Mouse (Mus musculus): ENCODE measurements around the gene Tbc1d8b. TPM values are rescaled to one million over a fixed set of nuclear protein-coding genes. Genes with fewer than 3 reads are reported as not detected.
A peak's percentile ranks its signal among the peaks of the same experiment; 100 is the strongest.
"Not testable (repeated sequence)": the region's sequence is repeated elsewhere in the genome, so short reads cannot be mapped to it uniquely, and the experiment has no call there.

Tbc1d8b gene
- polyA plus RNA-seq, 1 experiment from 2014 or later = 0.44 TPM

DNA sequence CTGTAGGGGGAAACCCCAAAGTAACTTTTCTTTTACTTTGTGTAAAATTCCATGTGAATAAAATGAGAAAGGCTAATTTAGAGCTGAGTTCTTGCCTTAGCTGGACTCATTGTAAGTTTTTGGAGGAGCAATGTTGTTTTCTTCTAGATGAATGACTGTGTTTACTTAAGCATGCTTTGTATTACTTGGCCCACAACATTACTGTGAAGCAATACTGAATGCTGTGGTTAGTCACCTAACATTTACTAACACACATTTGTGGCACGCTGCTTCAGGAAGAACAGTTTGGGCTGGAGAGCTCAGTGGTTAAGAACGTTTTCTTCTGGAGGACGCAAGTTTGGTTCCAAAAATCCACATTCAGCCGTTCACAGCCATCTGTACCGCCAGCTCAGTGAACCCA is 52.3 kb downstream of the Tbc1d8b start:
- Histone ChIP-seq H3K9me3 (no peaks in the 10 kb centered on the region), H3K4me2 (no peak overlapping the region), H3K36me3 (no peaks in the 10 kb centered on the region), H3K9ac (no peak overlapping the region), H3K4me1 (replicated peaks) (no peaks in the 10 kb centered on the region), H3K4me3 (no peak overlapping the region), H3K27ac (replicated peaks) (no peak overlapping the region), H3K27me3 (peaks cover under 1% of the 10 kb centered on the region; the same call in 1 of the 2 replicates)
- 81% methylated on average over 5 of the region's 5 CpGs for WGBS
- ATAC-seq (ENCODE audit: low FRiP score, low read depth) = no peak

- no peaks in the 10 kb centered on the region for H3K36me3 ChIP-seq
- no peaks in the 10 kb centered on the region for H3K9me3 ChIP-seq
- no peak for ATAC-seq (ENCODE audit: low FRiP score, low read depth)
- no peak overlapping the region for H3K4me2 ChIP-seq
- no peak overlapping the region for H3K4me3 ChIP-seq
- H3K27ac ChIP-seq (replicated peaks) = no peak overlapping the region
- H3K9ac ChIP-seq = no peak overlapping the region
- H3K27me3 ChIP-seq = no peaks in the 10 kb centered on the region
- H3K4me1 ChIP-seq (replicated peaks) = no peaks in the 10 kb centered on the region
- 0% methylated on average over 1 of the region's 1 CpGs for WGBS
These were observed 67.1 kb downstream of the Tbc1d8b start for GRCm38 (mm10) chrX:139751855-139752254.

DNA sequence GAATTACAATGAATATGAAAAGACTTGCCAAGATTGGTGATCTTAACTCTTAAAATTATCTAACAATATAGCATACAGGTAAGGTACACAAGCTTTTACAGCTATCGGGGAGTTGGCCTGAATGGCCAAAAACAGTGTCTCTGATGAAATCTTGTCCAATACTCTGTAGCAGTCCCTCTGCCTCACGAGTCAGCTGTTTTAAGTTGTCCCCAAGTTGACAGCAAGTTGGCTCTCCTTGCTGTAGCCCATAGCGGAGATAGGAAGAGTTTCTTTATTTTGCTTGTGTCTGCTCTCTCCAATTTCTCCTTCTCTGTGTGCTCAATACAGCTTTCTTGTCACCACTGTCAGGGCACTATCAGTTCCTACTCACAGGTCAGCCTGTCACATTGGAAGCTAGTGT is 73.8 kb downstream of the Tbc1d8b start:
- not testable (repeated sequence) for H3K9me3 ChIP-seq; H3K4me2 ChIP-seq; H3K9ac ChIP-seq; H3K36me3 ChIP-seq; H3K4me3 ChIP-seq; H3K4me1 ChIP-seq (replicated peaks); H3K27ac ChIP-seq (replicated peaks); ATAC-seq (ENCODE audit: low FRiP score, low read depth); H3K27me3 ChIP-seq
- WGBS = 83% methylated on average over 3 of the region's 3 CpGs

- Histone ChIP-seq H3K9ac (no peak overlapping the region), H3K4me2 (no peak overlapping the region), H3K27me3 (no peaks in the 10 kb centered on the region), H3K9me3 (no peaks in the 10 kb centered on the region), H3K36me3 (no peaks in the 10 kb centered on the region), H3K27ac (replicated peaks) (no peak overlapping the region), H3K4me1 (replicated peaks) (no peaks in the 10 kb centered on the region), H3K4me3 (no peak overlapping the region)
- no peak for ATAC-seq (ENCODE audit: low FRiP score, low read depth)
- WGBS = 90% methylated on average over 2 of the region's 2 CpGs
These were observed 77.8 kb downstream of the Tbc1d8b start for GRCm38 (mm10) chrX:139762546-139762945.

DNA sequence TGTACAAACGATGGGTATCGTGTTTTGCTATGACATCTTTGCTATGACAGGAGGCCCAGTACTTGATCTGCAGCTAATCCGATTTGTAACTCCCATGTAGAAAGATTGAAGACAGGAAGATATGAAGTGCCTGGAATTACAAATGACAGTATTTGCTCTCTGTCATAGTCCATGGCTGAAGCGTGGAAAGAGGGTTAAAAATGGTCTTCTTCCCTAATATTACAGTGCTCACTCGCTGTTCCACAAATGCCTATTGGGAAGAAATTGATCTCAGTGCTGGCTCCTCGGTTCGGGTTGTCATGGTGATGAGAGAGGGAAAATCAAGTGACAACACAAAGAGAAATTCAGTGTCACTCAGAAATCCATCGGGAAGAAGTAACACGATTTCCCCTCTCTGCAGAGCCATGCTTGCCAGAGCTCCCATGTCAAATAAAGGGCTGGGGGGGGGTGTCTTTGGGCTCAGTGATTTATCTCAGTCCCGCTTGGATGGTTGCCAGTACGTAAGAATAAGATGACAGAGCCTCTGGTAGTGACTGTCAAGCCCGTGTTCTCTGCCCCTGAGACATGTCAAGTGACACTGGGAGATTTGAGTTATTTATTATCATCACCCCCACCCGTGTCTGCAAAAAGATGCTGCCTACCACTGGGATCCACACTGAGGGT is 85.3 kb downstream of the Tbc1d8b start:
- Histone ChIP-seq H3K36me3 (no peaks in the 10 kb centered on the region), H3K9ac (no peak overlapping the region), H3K4me2 (no peak overlapping the region), H3K27ac (replicated peaks) (no peak overlapping the region), H3K9me3 (no peaks in the 10 kb centered on the region), H3K4me3 (no peak overlapping the region), H3K27me3 (peaks cover 3% of the 10 kb centered on the region; the same call in 1 of the 2 replicates), H3K4me1 (replicated peaks) (0 out of 2 replicates have a peak, but pooled peaks cover 6% of the 10 kb centered on the region)
- WGBS = 49% methylated on average over 13 of the region's 13 CpGs
- ATAC-seq (ENCODE audit: low FRiP score, low read depth) = peak; percentile 80

DNA sequence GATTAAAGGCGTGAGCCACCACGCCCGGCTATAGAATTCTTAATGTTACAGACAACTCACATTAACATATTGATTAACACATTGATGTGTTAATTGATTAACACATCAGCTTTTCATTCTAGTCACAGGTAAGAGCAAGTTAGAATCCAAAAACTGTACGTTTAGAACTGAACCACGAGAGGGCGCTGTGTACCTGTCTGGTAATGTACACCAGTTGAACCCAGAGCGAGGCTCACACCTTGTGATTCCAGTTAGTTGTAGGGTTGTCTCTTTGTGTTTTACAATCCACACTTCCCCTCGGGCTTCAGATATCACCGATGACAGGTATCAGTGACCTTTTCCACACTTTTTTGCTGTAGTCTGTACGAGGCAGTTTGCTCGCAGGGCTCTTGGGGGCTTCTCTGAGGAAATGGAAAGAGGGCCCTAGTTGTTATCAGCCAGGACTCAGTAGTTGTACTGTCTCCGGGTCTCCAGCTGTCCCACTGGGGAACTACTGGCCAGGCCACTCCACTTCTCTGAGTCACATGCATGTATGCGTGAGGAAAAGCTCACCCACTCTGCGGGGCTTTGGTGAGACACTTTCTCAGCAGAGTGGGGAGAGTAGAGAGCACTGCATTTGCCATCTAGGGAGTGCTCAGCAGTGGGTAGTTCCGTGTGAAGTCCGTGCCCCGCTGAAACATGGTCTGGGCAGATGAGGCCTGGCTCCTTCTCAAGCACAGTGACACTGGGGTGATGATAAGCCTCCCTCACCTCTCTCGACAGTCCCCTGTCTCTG is 89.7 kb downstream of the Tbc1d8b start:
- H3K9ac ChIP-seq = no peak overlapping the region
- 0 out of 2 replicates have a peak, but pooled peaks cover 6% of the 10 kb centered on the region for H3K4me1 ChIP-seq (replicated peaks)
- WGBS = 39% methylated on average over 18 of the region's 18 CpGs
- H3K27me3 ChIP-seq = peaks cover 3% of the 10 kb centered on the region; the same call in 1 of the 2 replicates
- no peaks in the 10 kb centered on the region for H3K9me3 ChIP-seq
- no peak overlapping the region for H3K4me3 ChIP-seq
- H3K4me2 ChIP-seq = no peak overlapping the region
- no peak overlapping the region for H3K27ac ChIP-seq (replicated peaks)
- no peaks in the 10 kb centered on the region for H3K36me3 ChIP-seq
- no peak for ATAC-seq (ENCODE audit: low FRiP score, low read depth)

GRCm38 (mm10) chrX:139775084-139775612 is 90.4 kb downstream of the Tbc1d8b start:
- Histone ChIP-seq H3K9me3 (no peaks in the 10 kb centered on the region), H3K4me1 (replicated peaks) (0 out of 2 replicates have a peak, but pooled peaks cover 2% of the 10 kb centered on the region), H3K4me3 (no peak overlapping the region), H3K9ac (no peak overlapping the region), H3K36me3 (no peaks in the 10 kb centered on the region), H3K27ac (replicated peaks) (no peak overlapping the region), H3K27me3 (peaks cover 4% of the 10 kb centered on the region; the same call in 1 of the 2 replicates), H3K4me2 (no peak overlapping the region)
- 79% methylated on average over 7 of the region's 7 CpGs for WGBS
- no peak for ATAC-seq (ENCODE audit: low FRiP score, low read depth)

- no peaks in the 10 kb centered on the region for H3K36me3 ChIP-seq
- no peak overlapping the region for H3K4me3 ChIP-seq
- H3K4me2 ChIP-seq = no peak overlapping the region
- 0 out of 2 replicates have a peak, but pooled peaks cover 2% of the 10 kb centered on the region for H3K27me3 ChIP-seq
- H3K9ac ChIP-seq = no peak overlapping the region
- no peak for ATAC-seq (ENCODE audit: low FRiP score, low read depth)
- 47% methylated on average over 4 of the region's 4 CpGs for WGBS
- H3K27ac ChIP-seq (replicated peaks) = no peak overlapping the region
- H3K4me1 ChIP-seq (replicated peaks) = no peaks in the 10 kb centered on the region
- no peaks in the 10 kb centered on the region for H3K9me3 ChIP-seq
These were observed 92.6 kb downstream of the Tbc1d8b start for GRCm38 (mm10) chrX:139777357-139777756.

GRCm38 (mm10) chrX:139778886-139779285 is 94.1 kb downstream of the Tbc1d8b start:
- Histone ChIP-seq H3K27ac (replicated peaks) (no peak overlapping the region), H3K4me2 (no peak overlapping the region), H3K4me1 (replicated peaks) (no peaks in the 10 kb centered on the region), H3K4me3 (no peak overlapping the region), H3K9me3 (no peaks in the 10 kb centered on the region), H3K27me3 (0 out of 2 replicates have a peak, but pooled peaks cover 2% of the 10 kb centered on the region), H3K36me3 (no peaks in the 10 kb centered on the region), H3K9ac (no peak overlapping the region)
- whole genome bisulfite sequencing = 83% methylated on average over 1 of the region's 1 CpGs
- ATAC-seq (ENCODE audit: low FRiP score, low read depth) = no peak

DNA sequence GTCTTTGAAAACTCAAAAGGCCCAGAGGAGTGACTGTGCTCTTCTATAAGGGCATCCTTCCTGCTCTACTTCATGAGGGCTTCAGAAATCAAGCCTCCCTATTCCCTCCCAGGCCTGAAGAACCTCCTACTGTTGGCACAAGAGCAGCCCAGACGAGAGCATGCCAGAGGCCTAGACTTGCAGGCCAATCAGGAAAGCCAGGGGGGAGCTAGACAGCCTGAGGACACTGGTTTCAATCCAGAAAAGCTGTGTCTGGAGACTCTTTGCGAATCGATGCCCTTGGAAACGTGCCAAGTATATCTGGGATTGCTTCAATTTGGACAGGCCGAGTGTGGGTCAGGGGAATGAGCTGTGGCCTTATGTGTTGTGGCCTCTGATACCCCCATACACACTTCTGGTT is 94.6 kb downstream of the Tbc1d8b start:
- WGBS = 69% methylated on average over 5 of the region's 5 CpGs
- ATAC-seq (ENCODE audit: low FRiP score, low read depth) = no peak
- Histone ChIP-seq H3K9ac (no peak overlapping the region), H3K27ac (replicated peaks) (no peak overlapping the region), H3K9me3 (no peaks in the 10 kb centered on the region), H3K36me3 (no peaks in the 10 kb centered on the region), H3K4me3 (no peak overlapping the region), H3K4me2 (no peak overlapping the region), H3K4me1 (replicated peaks) (no peaks in the 10 kb centered on the region), H3K27me3 (0 out of 2 replicates have a peak, but pooled peaks cover 2% of the 10 kb centered on the region)

DNA sequence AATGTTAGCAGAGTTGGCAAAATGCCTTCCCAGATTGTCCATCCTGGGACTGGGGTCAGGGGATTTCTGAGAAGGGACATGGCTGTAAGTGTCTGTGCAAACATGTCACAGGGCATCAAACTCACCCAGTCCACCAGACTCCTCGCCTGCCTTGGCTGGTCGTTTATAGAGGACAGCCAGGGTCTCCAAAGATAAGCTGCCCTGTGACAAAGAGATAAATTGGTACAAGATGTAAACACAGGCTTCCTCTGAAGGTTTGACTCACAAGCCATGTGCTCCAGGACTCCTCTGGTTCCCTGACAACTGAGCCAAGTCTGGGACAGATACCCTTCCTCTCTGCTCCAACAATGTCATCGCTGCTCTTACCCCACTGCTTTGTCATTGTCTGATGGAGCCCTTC is 96.2 kb downstream of the Tbc1d8b start:
- H3K4me1 ChIP-seq (replicated peaks) = no peaks in the 10 kb centered on the region
- 80% methylated on average over 3 of the region's 3 CpGs for WGBS
- H3K9ac ChIP-seq = no peak overlapping the region
- H3K9me3 ChIP-seq = no peaks in the 10 kb centered on the region
- 0 out of 2 replicates have a peak, but pooled peaks cover 6% of the 10 kb centered on the region for H3K27me3 ChIP-seq
- no peak overlapping the region for H3K27ac ChIP-seq (replicated peaks)
- no peak for ATAC-seq (ENCODE audit: low FRiP score, low read depth)
- no peak overlapping the region for H3K4me2 ChIP-seq
- H3K36me3 ChIP-seq = no peaks in the 10 kb centered on the region
- no peak overlapping the region for H3K4me3 ChIP-seq

- Histone ChIP-seq H3K27me3 (peaks cover 6% of the 10 kb centered on the region; the same call in 1 of the 2 replicates), H3K4me3 (no peak overlapping the region), H3K36me3 (no peaks in the 10 kb centered on the region), H3K4me2 (no peak overlapping the region), H3K27ac (replicated peaks) (no peak overlapping the region), H3K9me3 (no peaks in the 10 kb centered on the region), H3K9ac (no peak overlapping the region), H3K4me1 (replicated peaks) (no peaks in the 10 kb centered on the region)
- no peak for ATAC-seq (ENCODE audit: low FRiP score, low read depth)
- 82% methylated on average over 4 of the region's 4 CpGs for WGBS
These were observed 96.8 kb downstream of the Tbc1d8b start for GRCm38 (mm10) chrX:139781563-139781962.
